Mouse (Mus musculus) intestine, embryonic 14.5 days (tissue): ENCODE measurements around the gene Serpina12. TPM values are rescaled to one million over a fixed set of nuclear protein-coding genes. Genes with fewer than 3 reads are reported as not detected.

Source experiments
- ATAC-seq: fragments of 200-750 bp; cut with Nextera tagmentation; replicated peaks from 2 replicates; pipeline ENCODE4 v1.8.0; 2017; ENCODE audit warnings: low read depth, moderate number of reproducible peaks, moderate TSS enrichment, moderate library complexity; ENCODE audit not compliant: low FRiP score, low TSS enrichment
- DNase-seq: peaks from one replicate; pipeline ENCODE4 v3.0.0-alpha.2; 2018; ENCODE audit warnings: low spot score
- H3K27ac ChIP-seq: fragments of 300-500 bp; sonication (generic); 2 replicates; pipeline ENCODE4 v1.5.1; 2014; ENCODE audit warnings: low read depth, mild to moderate bottlenecking, control low read depth
- H3K27me3 ChIP-seq: fragments of 300-500 bp; sonication (generic); replicated peaks from 2 replicates; pipeline ENCODE4 v1.6.1; 2014; ENCODE audit warnings: low read length, control low read depth; ENCODE audit not compliant: control insufficient read depth, insufficient read depth
- H3K36me3 ChIP-seq: fragments of 300-500 bp; sonication (generic); 2 replicates; pipeline ENCODE4 v1.6.1; 2014; ENCODE audit warnings: low read length, control low read depth; ENCODE audit not compliant: control insufficient read depth, insufficient read depth
- H3K4me1 ChIP-seq: fragments of 300-500 bp; sonication (generic); replicated peaks from 2 replicates; pipeline ENCODE4 v1.6.1; 2014; ENCODE audit warnings: low read length, control low read depth, mixed read lengths; ENCODE audit not compliant: control insufficient read depth, insufficient read depth
- H3K4me2 ChIP-seq: fragments of 300-500 bp; sonication (generic); 2 replicates; pipeline ENCODE4 v1.6.1; 2014; ENCODE audit warnings: low read length
- H3K4me3 ChIP-seq: fragments of 300-500 bp; sonication (generic); 2 replicates; pipeline ENCODE4 v1.5.1; 2014; ENCODE audit warnings: low read depth, low read length, control low read depth, mixed read lengths
- H3K9ac ChIP-seq: fragments of 300-500 bp; sonication (generic); 2 replicates; pipeline ENCODE4 v1.6.1; 2014; ENCODE audit warnings: mild to moderate bottlenecking, low read length
- H3K9me3 ChIP-seq: fragments of 300-500 bp; sonication (generic); 2 replicates; pipeline ENCODE4 v1.6.1; 2016; ENCODE audit warnings: low read length, control low read depth; ENCODE audit not compliant: control insufficient read depth
- WGBS: fragments of 180-500 bp; shearing (Covaris S2); extraction: QIAGEN DNeasy Blood & Tissue Kit; methylation state at CpG from one replicate; pipeline ENCODE4 v1.1.7; 2014; 5-methylcytosine and 5-hydroxymethylcytosine counted together
- polyA plus RNA-seq: library from polyadenylated mRNA; unstranded; fragments of >200 nt; fragmentation: Nextera tagmentation; extraction: Ambion mirVana; gene quantifications from 2 replicates; pipeline ENCODE4 v1.2.1, GENCODE M21; 2014

Serpina12 gene
- polyA plus RNA-seq, 1 experiment from 2014 or later = not detected

- no peak overlapping the region for H3K4me2 ChIP-seq
- 69% methylated on average over 4 of the region's 4 CpGs for WGBS
- ATAC-seq (no peak), DNase-seq (no peak)
- H3K9me3 ChIP-seq = no peaks in the 10 kb centered on the region
- no peaks in the 10 kb centered on the region for H3K27me3 ChIP-seq
- H3K9ac ChIP-seq = no peak overlapping the region
- no peak overlapping the region for H3K4me3 ChIP-seq
- no peaks in the 10 kb centered on the region for H3K36me3 ChIP-seq
- no peak overlapping the region for H3K27ac ChIP-seq
- no peaks in the 10 kb centered on the region for H3K4me1 ChIP-seq
Measured at GRCm38 (mm10) chr12:104064532-104064931, 20.3 kb upstream of the Serpina12 start.

- no peaks in the 10 kb centered on the region for H3K9me3 ChIP-seq
- no peak overlapping the region for H3K4me2 ChIP-seq
- no peak overlapping the region for H3K9ac ChIP-seq
- ATAC-seq = no peak
- no peak overlapping the region for H3K4me3 ChIP-seq
- H3K4me1 ChIP-seq = no peaks in the 10 kb centered on the region
- no peak overlapping the region for H3K27ac ChIP-seq
- WGBS = 37% methylated on average over 2 of the region's 2 CpGs
- no peaks in the 10 kb centered on the region for H3K27me3 ChIP-seq
- no peak for DNase-seq
- H3K36me3 ChIP-seq = no peaks in the 10 kb centered on the region
Measured at GRCm38 (mm10) chr12:104061862-104062261, 17.6 kb upstream of the Serpina12 start.

GRCm38 (mm10) chr12:104060126-104060525 lies 15.9 kb upstream of the Serpina12 start:
- 79% methylated on average over 6 of the region's 6 CpGs for WGBS
- Histone ChIP-seq H3K9me3 (no peaks in the 10 kb centered on the region), H3K9ac (no peak overlapping the region), H3K36me3 (no peaks in the 10 kb centered on the region), H3K27me3 (no peaks in the 10 kb centered on the region), H3K4me2 (no peak overlapping the region), H3K4me1 (no peaks in the 10 kb centered on the region), H3K4me3 (no peak overlapping the region), H3K27ac (no peak overlapping the region)
- ATAC-seq (no peak), DNase-seq (no peak)

- whole genome bisulfite sequencing = 88% methylated on average over 7 of the region's 7 CpGs
- DNase-seq (no peak), ATAC-seq (no peak)
- no peak overlapping the region for H3K27ac ChIP-seq
- no peaks in the 10 kb centered on the region for H3K27me3 ChIP-seq
- no peaks in the 10 kb centered on the region for H3K4me1 ChIP-seq
- H3K9me3 ChIP-seq = no peaks in the 10 kb centered on the region
- H3K4me3 ChIP-seq = no peak overlapping the region
- H3K9ac ChIP-seq = no peak overlapping the region
- H3K36me3 ChIP-seq = no peaks in the 10 kb centered on the region
- H3K4me2 ChIP-seq = no peak overlapping the region
Measured at GRCm38 (mm10) chr12:104057531-104057930, 13.3 kb upstream of the Serpina12 start.

- Histone ChIP-seq H3K36me3 (no peaks in the 10 kb centered on the region), H3K4me3 (no peak overlapping the region), H3K4me2 (no peak overlapping the region), H3K27ac (no peak overlapping the region), H3K9ac (no peak overlapping the region), H3K4me1 (no peaks in the 10 kb centered on the region), H3K9me3 (no peaks in the 10 kb centered on the region), H3K27me3 (no peaks in the 10 kb centered on the region)
- no peak for ATAC-seq
- 25% methylated on average over 4 of the region's 4 CpGs for WGBS
- DNase-seq = no peak
Measured at GRCm38 (mm10) chr12:104057050-104057449, 12.8 kb upstream of the Serpina12 start.

- Histone ChIP-seq H3K9me3 (no peaks in the 10 kb centered on the region), H3K27ac (no peak overlapping the region), H3K4me1 (no peaks in the 10 kb centered on the region), H3K36me3 (no peaks in the 10 kb centered on the region), H3K9ac (no peak overlapping the region), H3K27me3 (no peaks in the 10 kb centered on the region), H3K4me2 (no peak overlapping the region), H3K4me3 (no peak overlapping the region)
- DNase-seq (no peak), ATAC-seq (no peak)
- 76% methylated on average over 8 of the region's 8 CpGs for WGBS
Measured at GRCm38 (mm10) chr12:104055755-104056154, 11.5 kb upstream of the Serpina12 start.

- WGBS = 53% methylated on average over 1 of the region's 1 CpGs
- no peaks in the 10 kb centered on the region for H3K27me3 ChIP-seq
- H3K4me1 ChIP-seq = no peaks in the 10 kb centered on the region
- H3K27ac ChIP-seq = no peak overlapping the region
- no peak overlapping the region for H3K9ac ChIP-seq
- no peak overlapping the region for H3K4me3 ChIP-seq
- ATAC-seq (no peak), DNase-seq (no peak)
- H3K9me3 ChIP-seq = no peaks in the 10 kb centered on the region
- no peaks in the 10 kb centered on the region for H3K36me3 ChIP-seq
- no peak overlapping the region for H3K4me2 ChIP-seq
Measured at GRCm38 (mm10) chr12:104053995-104054394, 9.8 kb upstream of the Serpina12 start.

- 64% methylated on average over 8 of the region's 8 CpGs for WGBS
- ATAC-seq = no peak
Measured at GRCm38 (mm10) chr12:104045713-104046112, 1.5 kb upstream of the Serpina12 start.

GRCm38 (mm10) chr12:104042753-104043152 lies 1.5 kb downstream of the Serpina12 start:
- 90% methylated on average over 2 of the region's 2 CpGs for WGBS
- Histone ChIP-seq H3K9me3 (no peaks in the 10 kb centered on the region), H3K36me3 (no peaks in the 10 kb centered on the region), H3K9ac (no peak overlapping the region), H3K27ac (no peak overlapping the region), H3K4me3 (no peak overlapping the region), H3K27me3 (no peaks in the 10 kb centered on the region), H3K4me2 (no peak overlapping the region), H3K4me1 (no peaks in the 10 kb centered on the region)
- ATAC-seq (no peak), DNase-seq (no peak)

More at GRCm38 (mm10) chr12:104045713-104046112, 1.5 kb upstream of the Serpina12 start:
- no peaks in the 10 kb centered on the region for H3K4me1 ChIP-seq
- no peak for DNase-seq
- H3K27me3 ChIP-seq = no peaks in the 10 kb centered on the region
- H3K4me2 ChIP-seq = no peak overlapping the region
- no peak overlapping the region for H3K27ac ChIP-seq
- no peak overlapping the region for H3K4me3 ChIP-seq
- H3K9ac ChIP-seq = no peak overlapping the region
- H3K9me3 ChIP-seq = no peaks in the 10 kb centered on the region
- no peaks in the 10 kb centered on the region for H3K36me3 ChIP-seq
